Mouse (Mus musculus): ENCODE results near the gene Tor1b. TPM values are rescaled to one million over a fixed set of nuclear protein-coding genes. Genes with fewer than 3 reads are reported as not detected.

Tor1b gene
- polyA plus RNA-seq, 1 experiment from 2014 or later, result 17.4 TPM

GRCm38 (mm10) chr2:31005453-31005852 lies 52.7 kb downstream of the Tor1b start:
- no peak overlapping the region for H3K4me2 ChIP-seq
- peaks cover 89% of the 10 kb centered on the region for H3K36me3 ChIP-seq
- no peak for ATAC-seq (ENCODE audit: low FRiP score)
- WGBS, result 72% methylated on average over 2 of the region's 2 CpGs
- H3K27ac ChIP-seq, result no peak overlapping the region
- peaks cover 8% of the 10 kb centered on the region; the same call in 1 of the 2 replicates for H3K4me1 ChIP-seq (replicated peaks)
- H3K27me3 ChIP-seq, result no peaks in the 10 kb centered on the region
- H3K9ac ChIP-seq, result no peak overlapping the region
- H3K4me3 ChIP-seq, result no peak overlapping the region
- H3K9me3 ChIP-seq, result no peaks in the 10 kb centered on the region

- peaks cover 96% of the 10 kb centered on the region for H3K36me3 ChIP-seq
- ATAC-seq (ENCODE audit: low FRiP score), result no peak
- H3K4me2 ChIP-seq, result no peak overlapping the region
- H3K9me3 ChIP-seq, result no peaks in the 10 kb centered on the region
- peaks cover 8% of the 10 kb centered on the region; the same call in 1 of the 2 replicates for H3K4me1 ChIP-seq (replicated peaks)
- H3K4me3 ChIP-seq, result no peak overlapping the region
- peak overlapping the region; percentile 35; the same call in 1 of the 2 replicates for H3K27ac ChIP-seq
- H3K27me3 ChIP-seq, result no peaks in the 10 kb centered on the region
- 78% methylated on average over 5 of the region's 5 CpGs for WGBS
- no peak overlapping the region for H3K9ac ChIP-seq
Measured at GRCm38 (mm10) chr2:31006434-31006833, 53.7 kb downstream of the Tor1b start.

GRCm38 (mm10) chr2:31007208-31007607 lies 54.4 kb downstream of the Tor1b start:
- Histone ChIP-seq H3K4me3 (no peak overlapping the region), H3K4me2 (no peak overlapping the region), H3K27ac (no peak overlapping the region), H3K9me3 (no peaks in the 10 kb centered on the region), H3K36me3 (peaks cover 96% of the 10 kb centered on the region), H3K4me1 (replicated peaks) (peaks cover 8% of the 10 kb centered on the region; the same call in 1 of the 2 replicates), H3K9ac (no peak overlapping the region), H3K27me3 (no peaks in the 10 kb centered on the region)
- ATAC-seq (ENCODE audit: low FRiP score), result no peak
- WGBS, result 90% methylated on average over 5 of the region's 5 CpGs

Other genes starting within 250 kb of the Tor1b start
- 1.7 and 2.4 TPM in 2 replicates for gene 1700001O22Rik, start 149.3 kb upstream of the Tor1b start, polyA plus RNA-seq (2015; fragmentation: Nextera tagmentation; extraction: Ambion mirVana)
- 108 and 115 TPM in 2 replicates for gene Ntmt1, start 145.1 kb upstream of the Tor1b start, polyA plus RNA-seq (2015; fragmentation: Nextera tagmentation; extraction: Ambion mirVana)
- gene Asb6, start 122.6 kb upstream of the Tor1b start, polyA plus RNA-seq (2015; fragmentation: Nextera tagmentation; extraction: Ambion mirVana), result 38.3 and 41.0 TPM in 2 replicates
- 3.0 and 3.8 TPM in 2 replicates for gene Prrx2, start 118.0 kb upstream of the Tor1b start, polyA plus RNA-seq (2015; fragmentation: Nextera tagmentation; extraction: Ambion mirVana)
- 3.8 and 5.8 TPM in 2 replicates for gene Ptges, start 23.1 kb upstream of the Tor1b start, polyA plus RNA-seq (2015; fragmentation: Nextera tagmentation; extraction: Ambion mirVana)
- gene Tor1a, start 15.0 kb downstream of the Tor1b start, polyA plus RNA-seq (2015; fragmentation: Nextera tagmentation; extraction: Ambion mirVana), result 90.8 and 92.5 TPM in 2 replicates
- gene BC005624, start 29.2 kb downstream of the Tor1b start, polyA plus RNA-seq (2015; fragmentation: Nextera tagmentation; extraction: Ambion mirVana), result 90.9 and 99.6 TPM in 2 replicates
- 42.4 and 45.4 TPM in 2 replicates for gene Usp20, start 29.3 kb downstream of the Tor1b start, polyA plus RNA-seq (2015; fragmentation: Nextera tagmentation; extraction: Ambion mirVana)
- 20.7 and 21.9 TPM in 2 replicates for gene Fnbp1, start 189.0 kb downstream of the Tor1b start, polyA plus RNA-seq (2015; fragmentation: Nextera tagmentation; extraction: Ambion mirVana)
- 38.1 and 38.2 TPM in 2 replicates for gene Gpr107, start 199.4 kb downstream of the Tor1b start, polyA plus RNA-seq (2015; fragmentation: Nextera tagmentation; extraction: Ambion mirVana)

All from hindbrain, embryonic 13.5 days (tissue).